Mouse (Mus musculus) heart, embryonic 14.5 days (tissue): ENCODE measurements around the gene Creb3l1. TPM values are rescaled to one million over a fixed set of nuclear protein-coding genes. Genes with fewer than 3 reads are reported as not detected.

ENCODE experiments used
- ATAC-seq: fragments of 200-750 bp; cut with Nextera tagmentation; 2 replicates; pipeline ENCODE4 v1.8.0; 2017; ENCODE audit warnings: low read depth, moderate TSS enrichment; ENCODE audit not compliant: insufficient number of reproducible peaks, insufficient read depth, low FRiP score
- H3K27ac ChIP-seq, 2 experiments: fragments of 200-500 bp in 1 of 2; fragments of 300-500 bp in 1 of 2; sonication (generic) in 1 of 2; replicated peaks in 1 of 2; 2 replicates each; pipeline ENCODE4 v1.5.1; 2012 to 2014; ENCODE audit warnings: low read depth in 2 of 2, low read length in 2 of 2, control low read depth in 1 of 2, mild to moderate bottlenecking in 1 of 2, mixed read lengths in 1 of 2; ENCODE audit not compliant: control insufficient read depth in 1 of 2, insufficient read depth in 1 of 2
- H3K27me3 ChIP-seq: fragments of 300-500 bp; sonication (generic); 2 replicates; pipeline ENCODE4 v1.6.1; 2014; ENCODE audit warnings: mild to moderate bottlenecking, low read length, control low read depth; ENCODE audit not compliant: control insufficient read depth, insufficient read depth
- H3K36me3 ChIP-seq: fragments of 300-500 bp; sonication (generic); 2 replicates; pipeline ENCODE4 v1.6.1; 2014; ENCODE audit warnings: mild to moderate bottlenecking, control low read depth, low read length, mixed read lengths; ENCODE audit not compliant: control insufficient read depth, insufficient read depth
- H3K4me1 ChIP-seq, 2 experiments: fragments of 200-500 bp in 1 of 2; fragments of 300-500 bp in 1 of 2; sonication (generic) in 1 of 2; 2 replicates each; pipeline ENCODE4 v1.6.1; 2012 to 2014; ENCODE audit warnings: low read length in 2 of 2, control low read depth in 1 of 2, mixed read lengths in 1 of 2; ENCODE audit not compliant: control insufficient read depth in 2 of 2, insufficient read depth in 2 of 2
- H3K4me2 ChIP-seq: fragments of 300-500 bp; sonication (generic); 2 replicates; pipeline ENCODE4 v1.6.1; 2014; ENCODE audit warnings: mild to moderate bottlenecking, low read length
- H3K4me3 ChIP-seq, 2 experiments: fragments of 200-500 bp in 1 of 2; fragments of 300-500 bp in 1 of 2; sonication (generic) in 1 of 2; 2 replicates each; pipeline ENCODE4 v1.5.1; 2012 to 2014; ENCODE audit warnings: low read length in 2 of 2, mild to moderate bottlenecking in 2 of 2, control low read depth in 1 of 2, low read depth in 1 of 2, moderate library complexity in 1 of 2; ENCODE audit not compliant: control insufficient read depth in 1 of 2, insufficient read depth in 1 of 2
- H3K9ac ChIP-seq: fragments of 300-500 bp; sonication (generic); 2 replicates; pipeline ENCODE4 v1.6.1; 2014; ENCODE audit warnings: mild to moderate bottlenecking, low read length
- H3K9me3 ChIP-seq: fragments of 300-500 bp; sonication (generic); 2 replicates; pipeline ENCODE4 v1.6.1; 2016; ENCODE audit warnings: low read length, control low read depth; ENCODE audit not compliant: control insufficient read depth
- WGBS: fragments of 180-500 bp; shearing (Covaris S2); extraction: QIAGEN DNeasy Blood & Tissue Kit; methylation state at CpG from one replicate; pipeline ENCODE4 v1.1.7; 2014; 5-methylcytosine and 5-hydroxymethylcytosine counted together
- polyA plus RNA-seq: library from polyadenylated mRNA; unstranded; fragments of >200 nt; fragmentation: Nextera tagmentation; extraction: Ambion mirVana; gene quantifications from 2 replicates; pipeline ENCODE4 v1.2.1, GENCODE M21; 2014

The Creb3l1 gene
- polyA plus RNA-seq = 8.8 and 10.2 TPM in 2 replicates

DNA sequence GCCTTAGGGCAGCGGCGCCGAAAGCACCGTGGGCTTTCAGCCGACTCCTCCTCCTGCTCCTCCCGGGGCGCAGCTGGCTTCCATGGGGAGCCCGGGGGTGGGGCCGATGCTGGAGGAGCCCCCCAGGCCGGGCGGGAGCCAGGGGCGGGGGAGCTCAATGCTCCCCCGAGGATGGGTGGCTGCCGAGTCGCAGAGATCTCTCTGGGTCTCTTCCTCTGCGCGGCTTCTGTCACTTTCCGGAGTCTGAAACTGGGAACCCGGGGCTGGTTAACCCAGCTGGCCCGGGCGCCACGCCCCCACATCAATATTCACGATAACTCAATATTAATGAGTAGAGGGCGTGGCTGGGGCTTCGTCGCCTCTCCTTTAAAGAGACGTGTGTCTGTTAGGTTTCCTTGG lies at the start of gene Creb3l1:
Gene Creb3l1 (minus strand): TSS at position 229 of the 399 bp plus-strand sequence.
- H3K9ac ChIP-seq = peak within 1 kb of the TSS; percentile 81
- peak; percentile 49; the same call in 1 of the 2 replicates for ATAC-seq
- H3K27me3 ChIP-seq = 0 out of 2 replicates have a peak, but pooled peaks cover 7% of the 10 kb centered on the region
- H3K36me3 ChIP-seq = no peaks in the 10 kb centered on the region
- H3K4me1 ChIP-seq = peaks cover 22 to 33% of the 10 kb centered on the region in 2 experiments
- under 1% methylated on average over 25 of the region's 27 CpGs for WGBS
- H3K27ac ChIP-seq = peak within 1 kb of the TSS; percentile 30 to 60
- H3K4me3 ChIP-seq = peak within 1 kb of the TSS; percentile 66 to 84
- H3K4me2 ChIP-seq = peak within 1 kb of the TSS; percentile 99
- no peaks in the 10 kb centered on the region for H3K9me3 ChIP-seq

DNA sequence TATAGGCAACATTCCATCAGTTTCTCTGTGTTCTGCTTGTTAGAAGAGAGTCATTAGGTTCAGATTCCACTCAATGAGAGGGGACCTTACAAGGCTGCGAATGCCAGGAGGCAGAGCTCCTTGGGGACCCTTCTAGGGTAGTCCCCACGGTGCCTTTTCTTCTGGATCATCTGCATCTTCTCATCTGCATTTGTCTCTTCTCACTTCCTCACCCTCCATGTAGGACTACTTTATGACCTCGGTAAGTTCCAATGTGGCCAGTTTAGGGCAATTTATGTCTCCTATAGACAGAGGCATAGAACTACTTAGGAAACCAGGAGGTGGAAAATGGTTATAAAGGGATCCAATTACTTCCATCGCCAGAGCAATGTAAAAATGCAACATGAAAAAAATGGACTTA lies 46.8 kb upstream of the Creb3l1 start:
- ATAC-seq = no peak

DNA sequence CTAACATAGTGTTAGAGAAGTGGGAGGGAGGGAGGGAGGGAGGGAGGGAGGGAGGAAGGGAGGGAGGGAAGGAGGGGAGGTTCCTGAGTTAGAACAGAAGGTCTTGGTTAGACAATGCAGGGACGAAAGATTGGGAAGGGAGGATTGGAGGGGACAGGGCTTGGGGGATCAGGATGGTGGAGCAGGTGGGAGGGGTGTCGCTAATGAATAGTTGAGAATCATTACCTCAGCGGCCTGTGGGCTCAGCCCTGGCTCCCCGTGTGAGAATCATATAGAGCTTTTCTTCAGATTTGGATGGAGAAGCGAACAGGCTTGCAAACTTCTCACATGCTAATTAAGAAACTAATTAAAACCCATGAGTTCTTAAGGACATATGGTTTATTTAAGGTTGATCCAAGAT lies 45.3 kb upstream of the Creb3l1 start:
- H3K27ac ChIP-seq = no peak overlapping the region
- H3K4me1 ChIP-seq = no peaks in the 10 kb centered on the region
- no peaks in the 10 kb centered on the region for H3K36me3 ChIP-seq
- H3K9me3 ChIP-seq = no peaks in the 10 kb centered on the region
- no peak overlapping the region for H3K4me2 ChIP-seq
- no peak overlapping the region for H3K9ac ChIP-seq
- ATAC-seq = no peak
- no peaks in the 10 kb centered on the region for H3K27me3 ChIP-seq
- WGBS = 71% methylated on average over 5 of the region's 5 CpGs
- H3K4me3 ChIP-seq = no peak overlapping the region

More for the DNA sequence above, 46.8 kb upstream of the Creb3l1 start:
- Histone ChIP-seq H3K9me3 (no peaks in the 10 kb centered on the region), H3K4me3 (no peak overlapping the region), H3K4me1 (no peaks in the 10 kb centered on the region), H3K36me3 (no peaks in the 10 kb centered on the region), H3K4me2 (no peak overlapping the region), H3K9ac (no peak overlapping the region), H3K27ac (no peak overlapping the region), H3K27me3 (no peaks in the 10 kb centered on the region)
- 76% methylated on average over 4 of the region's 4 CpGs for WGBS

DNA sequence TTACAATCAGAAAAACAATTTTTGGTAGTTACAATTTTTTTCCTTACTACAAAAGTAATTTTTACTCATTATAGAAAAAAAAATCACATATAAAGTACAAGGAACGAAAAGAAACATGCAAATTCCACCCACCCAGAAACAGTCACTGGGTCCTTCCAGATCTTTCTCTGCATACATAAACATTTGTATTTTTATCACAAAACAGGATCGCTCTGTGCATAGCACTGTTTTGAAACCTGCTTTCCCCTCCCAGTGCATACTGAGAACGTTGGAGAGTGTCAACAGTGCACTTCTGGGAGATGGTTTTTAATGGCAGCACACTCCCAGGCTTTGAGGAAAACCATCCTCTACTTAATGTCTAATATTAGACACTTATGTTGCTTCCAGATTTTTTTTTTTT lies 43.3 kb upstream of the Creb3l1 start:
- Histone ChIP-seq H3K27ac (no peak overlapping the region), H3K36me3 (no peaks in the 10 kb centered on the region), H3K4me2 (no peak overlapping the region), H3K4me1 (no peaks in the 10 kb centered on the region), H3K27me3 (no peaks in the 10 kb centered on the region), H3K9me3 (no peaks in the 10 kb centered on the region), H3K4me3 (no peak overlapping the region), H3K9ac (no peak overlapping the region)
- 57% methylated on average over 3 of the region's 3 CpGs for WGBS
- no peak for ATAC-seq

DNA sequence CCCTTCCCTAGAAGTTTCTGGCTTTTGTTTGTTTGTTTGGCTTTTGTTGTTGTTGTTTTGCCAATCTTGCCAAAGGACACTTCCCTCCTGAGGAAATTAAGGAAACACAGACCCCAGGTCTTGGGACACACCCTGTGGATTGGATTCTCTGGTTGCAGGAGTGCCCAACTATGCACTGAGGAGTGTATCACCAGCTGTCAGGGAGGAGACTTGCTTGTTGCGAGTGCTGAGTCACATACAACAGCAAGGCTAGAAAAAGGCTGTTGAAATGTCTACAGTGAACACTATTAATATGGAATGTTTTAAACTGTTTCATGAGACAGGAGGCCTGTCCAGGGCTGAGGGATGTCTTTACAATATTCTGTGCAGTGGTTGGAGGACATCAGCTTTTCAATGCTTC lies 42.6 kb upstream of the Creb3l1 start:
- H3K9me3 ChIP-seq = no peaks in the 10 kb centered on the region
- H3K36me3 ChIP-seq = no peaks in the 10 kb centered on the region
- H3K4me1 ChIP-seq = no peaks in the 10 kb centered on the region
- no peak for ATAC-seq
- H3K4me2 ChIP-seq = no peak overlapping the region
- H3K4me3 ChIP-seq = no peak overlapping the region
- 37% methylated on average over 1 of the region's 1 CpGs for WGBS
- H3K27ac ChIP-seq = no peak overlapping the region
- H3K27me3 ChIP-seq = peaks cover 2% of the 10 kb centered on the region; the same call in 1 of the 2 replicates
- H3K9ac ChIP-seq = no peak overlapping the region

DNA sequence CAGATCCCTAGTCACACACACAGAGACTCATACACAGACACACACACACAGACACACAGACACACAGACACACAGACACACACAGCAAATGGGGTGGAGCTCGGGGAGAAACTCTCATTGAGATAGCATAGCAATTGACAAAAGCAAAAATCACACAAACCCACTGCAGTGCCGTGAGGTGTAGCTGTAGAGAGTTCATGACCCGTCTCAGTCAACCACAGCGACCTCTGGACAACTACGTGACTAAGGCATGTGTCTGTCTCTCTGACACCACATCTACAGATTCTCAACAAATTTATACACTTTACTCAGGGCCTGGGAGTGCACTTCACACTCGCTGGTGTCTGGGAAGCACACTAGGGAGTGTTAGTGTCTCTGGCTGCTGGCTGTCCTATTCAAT lies 41.6 kb upstream of the Creb3l1 start:
- H3K4me1 ChIP-seq = no peaks in the 10 kb centered on the region
- no peaks in the 10 kb centered on the region for H3K36me3 ChIP-seq
- H3K27ac ChIP-seq = no peak overlapping the region
- ATAC-seq = no peak
- H3K9me3 ChIP-seq = no peaks in the 10 kb centered on the region
- peaks cover 11% of the 10 kb centered on the region; the same call in 1 of the 2 replicates for H3K27me3 ChIP-seq
- no peak overlapping the region for H3K4me3 ChIP-seq
- H3K9ac ChIP-seq = no peak overlapping the region
- 63% methylated on average over 6 of the region's 6 CpGs for WGBS
- H3K4me2 ChIP-seq = no peak overlapping the region

DNA sequence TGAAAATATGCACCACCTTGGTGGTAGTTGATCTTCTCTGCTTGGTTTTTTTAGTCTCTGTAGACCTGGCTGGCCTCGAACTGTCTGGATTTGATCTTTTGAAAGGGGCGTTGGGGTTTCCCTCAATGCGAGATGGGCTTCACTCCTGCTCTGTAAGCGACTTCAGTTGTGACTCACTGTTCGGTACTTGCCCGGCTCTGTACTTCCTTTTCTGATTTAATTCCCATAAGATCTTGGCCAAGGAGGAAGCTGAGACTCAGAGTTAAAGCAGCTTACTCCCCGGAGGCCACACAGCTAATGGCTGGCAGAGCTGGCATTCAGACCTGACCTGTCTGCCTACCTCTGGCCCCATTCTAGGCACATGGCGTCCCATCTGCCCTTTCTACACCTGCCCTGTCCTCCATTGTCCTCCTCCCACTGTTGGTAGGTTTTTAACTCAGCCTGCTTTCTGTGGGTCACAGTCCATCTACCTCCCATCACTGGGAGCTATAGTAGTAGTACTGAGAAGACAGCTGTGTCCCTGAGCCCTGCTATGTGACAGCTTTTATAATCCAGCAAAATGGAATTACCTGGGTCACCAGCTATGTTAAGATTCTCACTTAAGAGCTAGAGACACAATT lies 41.1 kb upstream of the Creb3l1 start:
- no peak overlapping the region for H3K9ac ChIP-seq
- no peak overlapping the region for H3K27ac ChIP-seq
- H3K4me1 ChIP-seq = no peaks in the 10 kb centered on the region
- H3K4me3 ChIP-seq = no peak overlapping the region
- no peaks in the 10 kb centered on the region for H3K9me3 ChIP-seq
- ATAC-seq = no peak
- H3K4me2 ChIP-seq = no peak overlapping the region
- H3K36me3 ChIP-seq = no peaks in the 10 kb centered on the region
- peaks cover 16% of the 10 kb centered on the region for H3K27me3 ChIP-seq
- 76% methylated on average over 8 of the region's 8 CpGs for WGBS

DNA sequence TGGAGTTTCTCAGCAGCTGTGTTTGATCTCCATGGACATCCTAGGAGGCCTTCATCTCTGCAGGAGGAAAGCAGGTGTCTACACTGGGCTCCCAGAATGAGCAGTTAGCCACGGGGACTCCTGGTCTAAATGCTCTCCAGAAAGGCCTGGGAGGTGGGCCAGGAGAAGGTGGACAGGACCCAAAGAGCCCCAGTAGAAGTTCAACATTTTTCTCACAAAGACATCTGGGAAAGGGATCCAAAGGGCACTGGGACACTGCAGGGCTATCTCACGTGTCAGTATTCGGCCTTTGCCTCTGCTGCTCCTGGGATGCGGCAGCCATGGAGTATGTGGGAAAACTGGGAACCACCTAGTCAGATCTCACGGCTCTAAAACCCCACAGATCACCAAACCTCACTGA lies 38.8 kb upstream of the Creb3l1 start:
- WGBS = 72% methylated on average over 5 of the region's 5 CpGs

More for the DNA sequence above, 38.8 kb upstream of the Creb3l1 start:
- no peaks in the 10 kb centered on the region for H3K36me3 ChIP-seq
- H3K9me3 ChIP-seq = no peaks in the 10 kb centered on the region
- peaks cover 6 to 15% of the 10 kb centered on the region in 2 experiments; a peak in 3 of 4 replicates for H3K4me1 ChIP-seq
- no peak overlapping the region for H3K4me3 ChIP-seq
- no peak overlapping the region for H3K9ac ChIP-seq
- H3K27me3 ChIP-seq = peaks cover 31% of the 10 kb centered on the region
- no peak overlapping the region for H3K27ac ChIP-seq
- ATAC-seq = no peak
- H3K4me2 ChIP-seq = no peak overlapping the region
